Mouse (Mus musculus) WW6 (cell line): Measurements from ENCODE around the gene Zfp53.
A peak's percentile ranks its signal among the peaks of the same experiment; 100 is the strongest.
"Not testable (repeated sequence)": the region's sequence is repeated elsewhere in the genome, so short reads cannot be mapped to it uniquely, and the experiment has no call there.

Experiments
- DNase-seq: peaks from one replicate; pipeline ENCODE4 v3.0.0-alpha.2; 2013; ENCODE audit warnings: low read depth, low spot score

Gene Zfp53

GRCm38 (mm10) chr17:21488760-21489499 lies at the start of gene Zfp53:
Gene Zfp53 (plus strand): TSS chr17:21488998.
- DNase-seq: peak; percentile 73

GRCm38 (mm10) chr17:21449669-21450068 lies 39.1 kb upstream of the Zfp53 start:
- peak; percentile 43 for DNase-seq

GRCm38 (mm10) chr17:21450138-21450704 lies 38.6 kb upstream of the Zfp53 start, which contains the start of gene Zfp51:
Gene Zfp51 (plus strand): TSS chr17:21450374.
- peak; percentile 82 for DNase-seq

GRCm38 (mm10) chr17:21463550-21463949 lies 25.2 kb upstream of the Zfp53 start:
- DNase-seq: no peak

GRCm38 (mm10) chr17:21472032-21472652 lies 16.7 kb upstream of the Zfp53 start:
- no peak for DNase-seq

GRCm38 (mm10) chr17:21472653-21473307 lies 16.0 kb upstream of the Zfp53 start:
- no peak for DNase-seq

- DNase-seq: no peak
Measured at GRCm38 (mm10) chr17:21473362-21474190, 15.2 kb upstream of the Zfp53 start.

GRCm38 (mm10) chr17:21474729-21475128 lies 14.1 kb upstream of the Zfp53 start:
- DNase-seq: not testable (repeated sequence)

GRCm38 (mm10) chr17:21475290-21475689 lies 13.5 kb upstream of the Zfp53 start:
- not testable (repeated sequence) for DNase-seq

- not testable (repeated sequence) for DNase-seq
Measured at GRCm38 (mm10) chr17:21476351-21476750, 12.4 kb upstream of the Zfp53 start.

GRCm38 (mm10) chr17:21478103-21478777 lies 10.6 kb upstream of the Zfp53 start:
- not testable (repeated sequence) for DNase-seq

- no peak for DNase-seq
Measured at GRCm38 (mm10) chr17:21489500-21490001, 753 bp downstream of the Zfp53 start.

- no peak for DNase-seq
Measured at GRCm38 (mm10) chr17:21501365-21501764, 12.6 kb downstream of the Zfp53 start.

- DNase-seq: no peak
Measured at GRCm38 (mm10) chr17:21504524-21504923, 15.7 kb downstream of the Zfp53 start.

GRCm38 (mm10) chr17:21506258-21506657 lies 17.5 kb downstream of the Zfp53 start:
- no peak for DNase-seq

GRCm38 (mm10) chr17:21509756-21510155 lies 21.0 kb downstream of the Zfp53 start:
- no peak for DNase-seq

GRCm38 (mm10) chr17:21515403-21516105 lies 26.8 kb downstream of the Zfp53 start:
- no peak for DNase-seq

- no peak for DNase-seq
Measured at GRCm38 (mm10) chr17:21516201-21517129, 27.7 kb downstream of the Zfp53 start.
